Mouse (Mus musculus) heart, postnatal 0 days (tissue): ENCODE measurements around the gene Slc12a5. TPM values are rescaled to one million over a fixed set of nuclear protein-coding genes. Genes with fewer than 3 reads are reported as not detected.

Experiments used
- ATAC-seq: fragments of 200-750 bp; cut with Nextera tagmentation; 2 replicates; pipeline ENCODE4 v1.8.0; 2017; ENCODE audit warnings: low read depth, moderate number of reproducible peaks, moderate library complexity; ENCODE audit not compliant: insufficient read depth
- DNase-seq: peaks from one replicate; pipeline ENCODE4 v3.0.0-alpha.2; 2016; ENCODE audit warnings: low spot score
- H3K27ac ChIP-seq: fragments of 300-500 bp; sonication (generic); 2 replicates; pipeline ENCODE4 v1.5.1; 2014; ENCODE audit warnings: low read depth, mild to moderate bottlenecking
- H3K27me3 ChIP-seq: fragments of 300-500 bp; sonication (generic); 2 replicates; pipeline ENCODE4 v1.6.1; 2014; ENCODE audit warnings: low read length, mixed read lengths; ENCODE audit not compliant: control insufficient read depth, insufficient read depth
- H3K36me3 ChIP-seq: fragments of 300-500 bp; sonication (generic); replicated peaks from 2 replicates; pipeline ENCODE4 v1.6.1; 2014; ENCODE audit warnings: low read length, mixed read lengths; ENCODE audit not compliant: control insufficient read depth, insufficient read depth
- H3K4me1 ChIP-seq: fragments of 300-500 bp; sonication (generic); 2 replicates; pipeline ENCODE4 v1.6.1; 2014; ENCODE audit warnings: antibody characterized with exemption; ENCODE audit not compliant: control insufficient read depth, insufficient read depth
- H3K4me2 ChIP-seq: fragments of 300-500 bp; sonication (generic); 2 replicates; pipeline ENCODE4 v1.6.1; 2014; ENCODE audit warnings: low read depth, mild to moderate bottlenecking, low read length, moderate library complexity
- H3K4me3 ChIP-seq: fragments of 300-500 bp; sonication (generic); 2 replicates; pipeline ENCODE4 v1.5.1; 2014; ENCODE audit warnings: low read depth, low read length
- H3K9ac ChIP-seq: fragments of 300-500 bp; sonication (generic); replicated peaks from 2 replicates; pipeline ENCODE4 v1.6.1; 2014; ENCODE audit warnings: low read depth, low read length, mixed read lengths
- H3K9me3 ChIP-seq: fragments of 300-500 bp; sonication (generic); replicated peaks from 2 replicates; pipeline ENCODE4 v1.6.1; 2016; ENCODE audit warnings: low read length; ENCODE audit not compliant: control insufficient read depth
- CTCF ChIP-seq: IDR thresholded peaks from 2 replicates; pipeline ENCODE4 v1.5.1; 2016; ENCODE audit warnings: antibody characterized with exemption, control low read depth, low read depth
- EP300 ChIP-seq: IDR thresholded peaks from 2 replicates; pipeline ENCODE4 v1.6.1; 2016; ENCODE audit warnings: antibody characterized with exemption, low read depth
- WGBS: fragments of 180-500 bp; shearing (Covaris S2); extraction: QIAGEN DNeasy Blood & Tissue Kit; methylation state at CpG from one replicate; pipeline ENCODE4 v1.1.7; 2014; 5-methylcytosine and 5-hydroxymethylcytosine counted together
- polyA plus RNA-seq: library from polyadenylated mRNA; unstranded; fragments of >200 nt; fragmentation: Nextera tagmentation; extraction: Ambion mirVana; gene quantifications from 2 replicates; pipeline ENCODE4 v1.2.1, GENCODE M21; 2015
- total RNA-seq: library from RNA; depleted of rRNA; stranded (reverse); fragments of >200 nt; gene quantifications from 2 replicates; pipeline ENCODE4 v1.2.3, GENCODE M21; 2014; ENCODE audit warnings: low replicate concordance; rRNA removed

Slc12a5 gene
- total and polyA plus RNA-seq, 2 experiments from 2014 or later, result 0.31 to 0.50 TPM

DNA sequence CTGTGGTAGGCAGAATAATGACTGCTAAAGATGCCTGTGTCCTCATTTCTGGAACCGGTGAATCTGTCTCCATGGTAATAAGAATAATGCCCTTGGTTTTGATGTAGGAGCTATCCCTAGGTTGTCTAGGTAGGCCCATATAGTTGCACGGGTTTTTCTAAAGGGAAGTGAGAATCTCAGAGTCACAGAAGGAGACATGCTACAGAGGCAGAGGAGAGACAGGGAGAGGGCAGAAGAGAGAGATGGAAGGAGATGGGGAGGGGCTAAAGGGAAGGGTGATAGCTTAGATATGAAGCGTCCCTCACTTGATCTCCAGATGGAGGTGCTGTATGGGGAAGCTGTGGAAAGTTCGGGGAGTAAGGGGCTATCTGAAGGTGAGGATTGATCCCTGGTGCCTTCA is 76.8 kb downstream of the Slc12a5 start:
- no peaks in the 10 kb centered on the region for H3K36me3 ChIP-seq
- no peak for DNase-seq
- H3K27ac ChIP-seq, result no peak overlapping the region
- H3K9me3 ChIP-seq, result no peaks in the 10 kb centered on the region
- no peak for TF ChIP-seq CTCF
- no peak for TF ChIP-seq EP300
- no peaks in the 10 kb centered on the region for H3K27me3 ChIP-seq
- H3K4me2 ChIP-seq, result no peak overlapping the region
- no peak overlapping the region for H3K4me3 ChIP-seq
- peaks cover 7% of the 10 kb centered on the region; the same call in 1 of the 2 replicates for H3K4me1 ChIP-seq
- no peak for ATAC-seq
- no peak overlapping the region for H3K9ac ChIP-seq
- WGBS, result 55% methylated on average over 4 of the region's 4 CpGs

DNA sequence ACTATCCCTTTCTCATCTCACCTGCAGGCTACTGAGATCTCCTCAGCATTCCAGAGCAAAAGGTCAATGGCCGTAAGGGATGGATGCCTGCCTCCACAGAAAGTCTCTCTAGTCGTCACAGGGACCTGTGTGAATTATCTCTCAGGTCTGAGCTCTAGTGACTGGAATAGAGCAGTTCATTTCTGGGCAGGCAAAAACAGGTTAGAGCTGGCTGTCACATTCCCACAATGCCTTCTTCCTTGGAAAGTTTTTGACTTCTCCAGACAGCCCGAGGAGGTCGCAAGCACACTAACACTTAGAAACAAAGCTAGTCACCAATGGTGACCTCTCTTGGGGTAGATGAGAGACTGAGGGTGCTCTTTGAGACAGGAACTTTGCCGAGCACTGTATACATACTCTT is 81.5 kb downstream of the Slc12a5 start:
- H3K27ac ChIP-seq, result no peak overlapping the region
- DNase-seq, result no peak
- H3K27me3 ChIP-seq, result no peaks in the 10 kb centered on the region
- no peak overlapping the region for H3K4me3 ChIP-seq
- no peak for ATAC-seq
- H3K4me1 ChIP-seq, result no peaks in the 10 kb centered on the region
- WGBS, result 65% methylated on average over 5 of the region's 5 CpGs
- no peak for TF ChIP-seq CTCF
- TF ChIP-seq EP300, result no peak
- no peak overlapping the region for H3K4me2 ChIP-seq
- H3K36me3 ChIP-seq, result no peaks in the 10 kb centered on the region
- H3K9me3 ChIP-seq, result no peaks in the 10 kb centered on the region
- no peak overlapping the region for H3K9ac ChIP-seq

DNA sequence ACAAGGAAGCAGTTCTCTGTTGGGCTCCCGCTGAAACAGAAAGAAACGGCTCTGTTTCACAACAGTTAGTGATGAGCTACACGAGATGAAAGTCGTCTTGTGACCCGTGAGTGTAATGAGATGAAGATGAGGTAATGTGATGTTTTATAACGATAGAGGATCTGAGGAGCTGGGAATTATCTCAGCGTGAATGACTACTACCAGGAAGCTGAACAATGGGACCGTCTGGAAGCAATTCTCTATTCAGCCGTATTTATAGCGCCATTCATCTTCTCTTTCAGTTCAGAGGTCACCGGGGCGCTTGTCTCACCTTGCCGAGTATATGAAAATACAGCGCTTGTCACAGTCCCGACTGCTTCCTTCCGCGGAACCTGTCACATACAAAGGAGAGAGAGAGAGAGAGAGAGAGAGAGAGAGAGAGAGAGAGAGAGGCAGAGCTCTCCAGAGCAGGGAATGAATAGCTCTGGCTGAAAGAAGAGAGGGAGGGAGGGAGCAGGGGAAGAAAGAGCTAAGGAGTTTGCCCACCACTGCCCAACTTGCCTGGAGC is 82.6 kb downstream of the Slc12a5 start:
- no peak for TF ChIP-seq CTCF
- TF ChIP-seq EP300, result no peak
- Histone ChIP-seq H3K4me3 (no peak overlapping the region), H3K4me1 (no peaks in the 10 kb centered on the region), H3K27ac (no peak overlapping the region), H3K9ac (no peak overlapping the region), H3K9me3 (no peaks in the 10 kb centered on the region), H3K36me3 (no peaks in the 10 kb centered on the region), H3K4me2 (peak overlapping the region; percentile 9; the same call in 1 of the 2 replicates), H3K27me3 (no peaks in the 10 kb centered on the region)
- WGBS, result 29% methylated on average over 17 of the region's 17 CpGs
- ATAC-seq (no peak), DNase-seq (no peak)

DNA sequence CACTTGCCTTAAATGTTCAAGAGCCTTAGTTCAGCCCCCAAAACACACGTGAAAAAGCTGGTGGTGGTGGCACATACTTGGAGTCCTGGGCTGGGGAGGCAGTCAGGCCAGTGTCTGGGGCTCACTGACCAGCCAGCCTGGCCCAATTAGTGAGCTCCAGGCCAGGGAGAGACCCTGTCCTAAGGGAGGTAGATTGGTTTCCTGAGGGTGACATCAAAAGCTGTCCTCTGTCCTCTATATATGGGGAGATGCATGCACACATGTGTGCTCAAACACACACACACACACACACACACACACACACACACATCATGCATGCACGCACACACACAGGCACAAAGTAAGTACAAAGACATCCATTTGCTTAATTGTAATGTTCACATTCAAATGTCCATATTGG is 83.1 kb downstream of the Slc12a5 start:
- Histone ChIP-seq H3K9me3 (no peaks in the 10 kb centered on the region), H3K4me1 (no peaks in the 10 kb centered on the region), H3K27ac (no peak overlapping the region), H3K9ac (no peak overlapping the region), H3K4me3 (no peak overlapping the region), H3K27me3 (0 out of 2 replicates have a peak, but pooled peaks cover under 1% of the 10 kb centered on the region), H3K36me3 (no peaks in the 10 kb centered on the region), H3K4me2 (no peak overlapping the region)
- no peak for ATAC-seq
- DNase-seq, result no peak
- TF ChIP-seq CTCF, result no peak
- WGBS, result 61% methylated on average over 2 of the region's 2 CpGs

DNA sequence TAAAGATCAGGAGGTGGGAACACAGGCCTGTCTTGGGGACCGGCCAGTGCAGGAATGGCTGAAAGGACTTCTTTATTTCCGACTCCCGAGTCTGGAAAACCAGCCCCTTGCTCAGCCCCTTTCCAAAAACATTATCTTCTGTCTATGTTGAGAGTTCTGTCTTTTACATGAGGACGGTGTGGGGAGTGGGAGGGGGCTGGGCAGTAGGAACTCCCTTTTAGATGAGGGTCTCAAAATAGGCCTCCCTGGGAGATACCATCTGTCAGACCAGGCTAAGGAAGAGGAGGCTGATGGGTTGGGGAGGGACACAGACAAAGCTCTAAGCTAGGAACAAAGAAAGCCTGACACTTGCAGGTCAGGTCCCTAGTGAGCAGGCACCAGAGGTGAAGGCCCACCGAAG is 88.4 kb downstream of the Slc12a5 start:
- WGBS, result 50% methylated on average over 5 of the region's 5 CpGs
- TF ChIP-seq EP300 (no peak), CTCF (no peak)
- Histone ChIP-seq H3K9ac (no peak overlapping the region), H3K4me3 (no peak overlapping the region), H3K36me3 (no peaks in the 10 kb centered on the region), H3K9me3 (0 out of 2 replicates have a peak, but pooled peaks cover 4% of the 10 kb centered on the region), H3K4me1 (no peaks in the 10 kb centered on the region), H3K27ac (no peak overlapping the region), H3K4me2 (no peak overlapping the region), H3K27me3 (0 out of 2 replicates have a peak, but pooled peaks cover 10% of the 10 kb centered on the region)
- no peak for ATAC-seq
- DNase-seq, result no peak

Other genes starting within 250 kb of the Slc12a5 start
- gene Spint5, start 245.5 kb upstream of the Slc12a5 start, total RNA-seq, result not detected in 2 replicates
- gene Spint5, start 245.5 kb upstream of the Slc12a5 start, polyA plus RNA-seq, result not detected in 2 replicates
- gene Wfdc3, start 214.9 kb upstream of the Slc12a5 start, total RNA-seq, result not detected in 2 replicates
- 0.46 and 0.51 TPM in 2 replicates for gene Wfdc3, start 214.9 kb upstream of the Slc12a5 start, polyA plus RNA-seq
- 8.9 and 19.1 TPM in 2 replicates for gene Dnttip1, start 214.8 kb upstream of the Slc12a5 start, total RNA-seq
- 42.8 and 43.3 TPM in 2 replicates for gene Dnttip1, start 214.8 kb upstream of the Slc12a5 start, polyA plus RNA-seq
- 175 and 320 TPM in 2 replicates for gene Ube2c, start 190.9 kb upstream of the Slc12a5 start, total RNA-seq
- 116 and 117 TPM in 2 replicates for gene Ube2c, start 190.9 kb upstream of the Slc12a5 start, polyA plus RNA-seq
- gene Tnnc2, start 180.8 kb upstream of the Slc12a5 start, total RNA-seq, result 4.9 and 5.0 TPM in 2 replicates
- gene Tnnc2, start 180.8 kb upstream of the Slc12a5 start, polyA plus RNA-seq, result 0.18 and 0.25 TPM in 2 replicates
- 46.4 and 98.1 TPM in 2 replicates for gene Snx21, start 175.0 kb upstream of the Slc12a5 start, total RNA-seq
- 29.8 and 30.8 TPM in 2 replicates for gene Snx21, start 175.0 kb upstream of the Slc12a5 start, polyA plus RNA-seq
- 10.6 and 28.9 TPM in 2 replicates for gene Acot8, start 155.9 kb upstream of the Slc12a5 start, total RNA-seq
- 11.4 and 14.1 TPM in 2 replicates for gene Acot8, start 155.9 kb upstream of the Slc12a5 start, polyA plus RNA-seq
- gene Zswim3, start 155.7 kb upstream of the Slc12a5 start, total RNA-seq, result 0.93 and 2.8 TPM in 2 replicates
- 3.3 and 3.4 TPM in 2 replicates for gene Zswim3, start 155.7 kb upstream of the Slc12a5 start, polyA plus RNA-seq
- gene Zswim1, start 138.1 kb upstream of the Slc12a5 start, total RNA-seq, result 5.4 TPM in 2 replicates
- 7.0 and 7.4 TPM in 2 replicates for gene Zswim1, start 138.1 kb upstream of the Slc12a5 start, polyA plus RNA-seq
- not detected in 2 replicates for gene Spata25, start 132.3 kb upstream of the Slc12a5 start, total RNA-seq
- gene Spata25, start 132.3 kb upstream of the Slc12a5 start, polyA plus RNA-seq, result not detected in 2 replicates
- gene Ctsa, start 127.9 kb upstream of the Slc12a5 start, total RNA-seq, result 259 and 263 TPM in 2 replicates
- gene Ctsa, start 127.9 kb upstream of the Slc12a5 start, polyA plus RNA-seq, result 133 and 134 TPM in 2 replicates
- gene Neurl2, start 127.3 kb upstream of the Slc12a5 start, total RNA-seq, result 57.1 and 103 TPM in 2 replicates
- 68.4 and 76.5 TPM in 2 replicates for gene Neurl2, start 127.3 kb upstream of the Slc12a5 start, polyA plus RNA-seq
- gene Pltp, start 103.1 kb upstream of the Slc12a5 start, total RNA-seq, result 7.7 and 10.4 TPM in 2 replicates
- gene Pltp, start 103.1 kb upstream of the Slc12a5 start, polyA plus RNA-seq, result 8.3 and 8.6 TPM in 2 replicates
- gene Pcif1, start 81.5 kb upstream of the Slc12a5 start, total RNA-seq, result 51.8 and 63.6 TPM in 2 replicates
- 50.6 and 54.2 TPM in 2 replicates for gene Pcif1, start 81.5 kb upstream of the Slc12a5 start, polyA plus RNA-seq
- 18.0 and 19.6 TPM in 2 replicates for gene Zfp335, start 49.0 kb upstream of the Slc12a5 start, total RNA-seq
- 3.7 TPM in 2 replicates for gene Zfp335, start 49.0 kb upstream of the Slc12a5 start, polyA plus RNA-seq
- 0.08 and 2.1 TPM in 2 replicates for gene Mmp9, start 20.0 kb upstream of the Slc12a5 start, total RNA-seq
- gene Mmp9, start 20.0 kb upstream of the Slc12a5 start, polyA plus RNA-seq, result 0.32 and 0.64 TPM in 2 replicates
- 20.0 and 30.7 TPM in 2 replicates for gene Ncoa5, start 74.1 kb downstream of the Slc12a5 start, total RNA-seq
- 20.6 and 20.8 TPM in 2 replicates for gene Ncoa5, start 74.1 kb downstream of the Slc12a5 start, polyA plus RNA-seq
- 12.1 and 12.9 TPM in 2 replicates for gene Cd40, start 94.8 kb downstream of the Slc12a5 start, total RNA-seq
- 5.1 and 6.7 TPM in 2 replicates for gene Cd40, start 94.8 kb downstream of the Slc12a5 start, polyA plus RNA-seq
- gene 1700025C18Rik, start 129.9 kb downstream of the Slc12a5 start, total RNA-seq, result not detected in 2 replicates
- not detected in 2 replicates for gene 1700025C18Rik, start 129.9 kb downstream of the Slc12a5 start, polyA plus RNA-seq